Mouse (Mus musculus): ENCODE data around the gene Dag1.

DNA sequence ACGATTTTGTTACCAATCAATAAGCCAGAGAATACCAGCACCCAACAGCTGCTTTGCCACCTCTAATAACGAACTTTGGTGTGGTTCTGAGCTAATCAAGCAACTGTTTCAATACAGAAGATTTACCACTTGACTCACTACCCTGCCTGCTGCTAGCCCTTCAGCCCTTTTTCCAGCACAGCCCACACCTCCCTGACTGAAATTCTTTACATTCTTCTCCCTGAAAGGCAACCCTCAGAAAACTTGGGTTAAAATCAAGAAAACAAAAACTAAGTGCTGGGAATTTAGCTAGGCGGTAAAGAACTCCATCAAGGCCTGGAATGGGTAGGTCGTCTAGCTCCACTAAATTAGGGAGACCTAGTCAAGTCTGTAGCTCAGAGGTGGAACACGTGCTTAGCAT lies 23.8 kb downstream of the Dag1 start:
- TF ChIP-seq GATA1 (IDR thresholded peaks at IDR 0.05; ENCODE audit: low read length) = no peak
- TF ChIP-seq TAL1 (IDR thresholded peaks at IDR 0.05; ENCODE audit: low read length) = no peak
